Mouse (Mus musculus) urinary bladder, postnatal 14 days (tissue): ENCODE results near the gene Btd.
"Not testable (repeated sequence)": the region's sequence is repeated elsewhere in the genome, so short reads cannot be mapped to it uniquely, and the experiment has no call there.

Experiments
- DNase-seq: peaks from one replicate; pipeline ENCODE4 v3.0.0; 2021; ENCODE audit warnings: low spot score

Btd gene

DNA sequence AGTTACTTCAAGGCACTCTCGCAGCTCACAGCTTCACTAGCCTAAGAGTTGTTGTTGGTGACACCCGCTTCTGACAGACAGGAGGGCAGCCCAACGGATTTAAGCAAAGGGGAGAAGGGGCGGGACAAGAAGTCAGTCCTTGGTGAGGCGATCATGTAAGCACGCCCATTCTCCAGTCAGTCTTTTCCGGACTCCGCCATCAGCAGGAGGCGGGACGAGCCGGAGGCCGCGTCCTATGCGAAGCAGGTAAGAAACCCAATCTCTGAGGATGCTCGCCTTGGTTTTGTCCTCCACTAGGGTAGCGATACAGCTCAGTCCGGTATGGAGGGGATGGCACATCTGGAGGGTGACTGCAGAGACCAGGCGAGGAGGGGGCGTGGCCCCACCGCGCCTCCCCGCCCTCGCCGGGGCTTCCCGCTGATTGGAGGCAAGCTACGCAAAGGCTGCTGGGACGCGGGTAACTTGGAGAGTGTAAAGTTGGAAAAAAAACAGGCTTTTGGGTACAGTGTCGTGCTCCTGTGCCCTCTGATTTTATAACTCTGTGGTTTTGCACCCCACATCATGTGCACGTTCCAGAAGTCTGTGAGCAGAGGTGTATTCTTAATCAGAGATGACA is at the start of gene Btd, which contains the start of gene Hacl1:
Btd (plus strand) TSS at position 139 of the 616 bp plus-strand sequence.
Hacl1 (minus strand) TSS at position 397 of the 616 bp plus-strand sequence.
- peak; percentile 89 for DNase-seq

- DNase-seq = no peak
Measured at GRCm38 (mm10) chr14:31591243-31591642, 49.6 kb upstream of the Btd start, which contains the start of gene Colq. Colq (minus strand) TSS chr14:31591343.

DNA sequence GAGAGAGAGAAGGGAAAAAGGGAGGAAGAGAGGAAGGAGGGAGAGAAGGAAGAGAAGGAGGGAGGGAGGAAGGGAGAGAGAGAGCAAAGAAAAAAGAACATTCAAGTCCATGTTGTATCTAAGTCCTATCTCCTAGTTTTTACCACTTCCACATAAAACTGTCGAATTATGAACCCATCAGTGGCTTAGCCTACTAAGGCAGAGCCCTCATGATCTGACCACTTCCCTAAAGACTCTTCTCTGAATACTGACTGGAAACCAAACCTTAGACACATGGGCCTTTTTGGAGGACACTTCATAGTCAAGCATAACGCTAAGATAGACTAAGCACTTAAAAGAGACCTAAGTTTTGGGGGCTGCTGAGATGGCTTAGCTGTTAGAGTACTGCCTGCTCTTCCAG is 47.8 kb upstream of the Btd start:
- DNase-seq = no peak

GRCm38 (mm10) chr14:31594693-31595092 is 46.1 kb upstream of the Btd start:
- DNase-seq = no peak

- no peak for DNase-seq
Measured at GRCm38 (mm10) chr14:31596408-31596807, 44.4 kb upstream of the Btd start.

GRCm38 (mm10) chr14:31597446-31597845 is 43.4 kb upstream of the Btd start:
- DNase-seq = no peak

GRCm38 (mm10) chr14:31601908-31602615 is 38.8 kb upstream of the Btd start:
- DNase-seq = no peak

GRCm38 (mm10) chr14:31602616-31602979 is 38.2 kb upstream of the Btd start:
- not testable (repeated sequence) for DNase-seq

DNA sequence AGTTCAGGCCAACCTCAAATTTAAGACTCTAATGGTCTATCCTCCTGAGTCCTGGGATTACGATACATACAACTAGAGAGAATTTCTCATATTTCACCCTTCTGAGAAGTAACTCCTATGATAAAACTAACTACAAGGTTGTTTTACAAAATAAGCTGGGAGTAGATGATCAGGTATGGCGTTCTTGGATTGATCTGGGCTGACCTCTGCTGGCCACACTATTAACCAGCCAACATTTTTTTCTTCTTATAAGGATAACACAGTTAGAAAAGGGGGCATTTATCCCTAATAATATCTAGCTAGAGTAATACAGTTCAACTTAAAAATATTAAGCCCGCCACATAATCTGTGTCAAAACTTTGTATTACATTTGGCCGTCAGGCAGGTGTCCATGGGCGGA is 35.9 kb upstream of the Btd start:
- no peak for DNase-seq

DNA sequence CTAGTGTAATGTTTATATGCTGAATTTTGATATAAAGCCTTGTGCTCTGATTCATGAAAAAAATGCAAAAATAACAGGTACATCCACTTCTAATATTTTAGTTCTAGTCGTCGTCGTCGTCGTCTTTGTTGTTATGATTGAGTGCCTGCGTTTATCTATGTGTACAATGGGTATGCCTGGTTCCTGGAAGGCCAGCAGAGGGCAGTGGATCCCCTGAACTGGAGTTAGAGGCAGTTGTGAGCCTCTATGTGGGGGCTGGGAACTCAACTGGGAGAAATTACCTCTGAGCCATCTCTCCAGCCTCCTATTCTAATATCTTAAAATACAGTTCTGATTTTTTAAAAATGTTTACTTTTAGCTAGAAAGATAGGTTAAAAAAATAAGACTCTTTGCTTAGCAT is 35.3 kb upstream of the Btd start:
- no peak for DNase-seq

GRCm38 (mm10) chr14:31611986-31612385 is 28.8 kb upstream of the Btd start:
- DNase-seq = no peak

DNA sequence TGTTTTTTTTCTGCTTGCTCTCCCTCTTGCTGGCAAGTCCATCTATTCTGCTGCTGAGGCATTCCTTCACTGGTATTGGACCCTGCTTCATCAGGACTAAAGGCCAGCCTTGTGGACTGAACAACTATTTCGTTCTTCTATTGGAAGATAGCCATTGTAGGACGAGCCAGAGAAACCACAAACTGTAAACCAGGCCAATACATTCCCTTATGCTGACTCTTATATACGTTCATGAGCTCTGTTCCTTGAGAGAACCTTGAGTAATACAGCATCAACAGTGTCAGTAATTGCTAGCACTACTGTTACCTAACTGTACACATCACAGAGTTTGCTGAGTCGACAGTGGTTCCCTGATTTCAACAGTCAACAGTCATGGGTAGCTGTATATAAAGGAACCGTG is 27.2 kb upstream of the Btd start:
- no peak for DNase-seq

DNA sequence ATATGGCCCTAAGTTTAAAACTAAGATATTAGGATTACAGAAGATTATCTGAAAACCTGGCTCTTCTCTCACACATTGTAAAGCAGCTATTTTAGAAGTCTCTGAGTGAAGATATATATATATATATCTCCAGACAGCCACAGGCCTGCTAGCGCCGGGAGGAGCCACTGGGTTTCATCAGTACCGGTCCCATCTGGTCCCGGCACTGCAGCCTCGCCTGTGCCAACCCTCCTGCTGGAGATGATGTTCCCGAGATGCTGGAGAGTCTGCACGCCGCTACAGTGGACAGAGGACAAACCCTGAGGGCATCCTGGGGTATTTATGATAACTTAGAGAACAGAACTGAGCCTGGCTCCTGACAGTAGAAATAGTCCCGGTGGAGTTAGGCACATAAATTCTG is 23.6 kb upstream of the Btd start:
- no peak for DNase-seq

DNA sequence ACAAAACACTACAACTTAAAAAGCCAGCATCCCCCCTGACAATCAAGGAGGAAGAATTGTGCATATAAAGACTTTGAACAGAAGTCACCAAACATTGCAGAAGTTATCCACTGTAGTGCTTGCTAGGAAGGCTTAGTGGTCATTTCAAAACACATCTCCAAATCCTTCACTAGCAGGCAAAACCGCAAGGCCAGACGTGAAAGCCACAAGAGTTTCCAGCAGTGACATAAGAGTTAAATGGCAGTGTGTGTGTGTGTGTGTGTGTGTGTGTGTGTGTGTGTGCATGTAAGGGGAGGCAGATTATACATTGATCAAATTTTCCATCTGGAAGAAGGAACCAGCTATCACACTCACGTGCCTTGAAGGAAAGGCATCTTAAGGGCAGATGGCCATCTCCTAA is 22.8 kb upstream of the Btd start:
- no peak for DNase-seq

DNA sequence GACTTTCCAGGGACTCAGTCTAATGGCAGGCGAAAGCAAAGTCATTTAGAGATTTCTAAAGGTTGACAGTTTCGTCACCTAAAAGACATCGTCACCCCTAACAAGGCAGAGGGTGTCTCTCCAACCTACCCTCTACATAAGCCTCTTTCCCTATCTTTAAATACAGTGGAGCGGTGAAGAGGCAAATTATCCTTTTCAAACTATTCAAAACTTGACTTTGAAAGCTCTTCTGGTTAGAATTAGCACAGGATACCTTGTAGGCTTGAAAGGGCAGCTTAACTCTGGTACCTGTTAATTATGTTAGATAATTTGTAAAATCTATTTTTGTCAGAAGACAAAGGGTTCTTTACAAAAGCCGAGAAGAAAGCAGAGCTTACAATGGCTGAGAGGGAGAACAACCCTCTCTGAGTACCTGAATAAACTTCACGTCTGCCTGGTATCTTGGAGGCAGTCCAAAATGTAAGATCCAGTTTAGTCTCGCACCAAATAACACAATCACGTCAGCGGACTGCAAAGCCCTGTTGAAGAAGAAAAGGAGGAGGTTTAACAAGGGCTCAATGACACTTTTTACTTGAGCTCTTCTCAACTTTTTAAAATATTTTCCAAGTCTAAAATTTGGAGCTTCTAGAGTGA is 20.1 kb upstream of the Btd start:
- no peak for DNase-seq

DNA sequence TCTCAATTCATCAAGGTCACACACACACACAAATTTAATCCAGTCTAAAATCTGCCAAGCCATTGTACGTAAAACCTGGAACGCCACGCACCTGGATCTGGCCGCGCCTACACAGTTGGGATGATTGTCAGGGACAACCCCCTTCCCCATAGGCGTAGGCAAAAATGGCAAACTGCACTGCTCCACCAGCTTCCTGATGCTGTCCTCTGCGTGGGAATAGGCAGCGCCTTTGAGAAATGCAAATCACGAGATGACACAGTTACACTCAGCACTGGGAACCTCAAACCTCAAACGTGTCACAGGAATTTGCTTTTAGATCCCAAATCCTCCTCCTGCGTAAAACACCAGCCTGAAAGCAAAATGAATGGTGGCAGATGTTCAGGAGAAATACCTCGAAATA is 18.1 kb upstream of the Btd start:
- no peak for DNase-seq

GRCm38 (mm10) chr14:31630677-31631076 is 10.2 kb upstream of the Btd start:
- DNase-seq = no peak

DNA sequence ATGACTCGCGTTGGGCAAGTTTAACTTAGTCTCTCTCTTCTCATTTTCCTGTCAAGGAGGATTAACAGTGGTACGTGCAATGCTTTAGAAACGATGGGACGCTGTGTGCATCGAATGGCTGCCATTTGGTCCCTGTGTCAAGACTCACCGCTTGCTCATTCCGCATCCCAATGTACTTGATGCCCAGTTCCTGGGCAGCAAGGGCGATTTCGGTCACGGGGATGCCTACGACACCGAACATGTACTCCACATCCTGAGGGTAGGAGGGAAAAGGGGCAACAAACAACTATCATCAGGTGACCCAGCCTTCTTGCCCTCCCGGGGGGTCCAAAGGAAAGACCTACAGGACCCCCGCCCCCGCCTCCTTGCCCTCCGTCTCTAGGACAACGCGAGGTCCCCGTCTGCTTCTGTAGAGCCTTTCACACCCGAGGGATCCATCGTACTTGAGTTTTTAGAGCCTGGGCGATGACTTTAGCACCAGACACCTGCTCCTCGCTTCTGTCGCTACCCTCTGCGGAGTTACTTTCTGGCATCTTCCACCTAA is 410 bp upstream of the Btd start, which contains the start of gene Gm49387:
Gm49387 (minus strand) TSS at position 533 of the 544 bp plus-strand sequence.
- no peak for DNase-seq

GRCm38 (mm10) chr14:31641506-31642155 is 803 bp downstream of the Btd start:
- DNase-seq = no peak

DNA sequence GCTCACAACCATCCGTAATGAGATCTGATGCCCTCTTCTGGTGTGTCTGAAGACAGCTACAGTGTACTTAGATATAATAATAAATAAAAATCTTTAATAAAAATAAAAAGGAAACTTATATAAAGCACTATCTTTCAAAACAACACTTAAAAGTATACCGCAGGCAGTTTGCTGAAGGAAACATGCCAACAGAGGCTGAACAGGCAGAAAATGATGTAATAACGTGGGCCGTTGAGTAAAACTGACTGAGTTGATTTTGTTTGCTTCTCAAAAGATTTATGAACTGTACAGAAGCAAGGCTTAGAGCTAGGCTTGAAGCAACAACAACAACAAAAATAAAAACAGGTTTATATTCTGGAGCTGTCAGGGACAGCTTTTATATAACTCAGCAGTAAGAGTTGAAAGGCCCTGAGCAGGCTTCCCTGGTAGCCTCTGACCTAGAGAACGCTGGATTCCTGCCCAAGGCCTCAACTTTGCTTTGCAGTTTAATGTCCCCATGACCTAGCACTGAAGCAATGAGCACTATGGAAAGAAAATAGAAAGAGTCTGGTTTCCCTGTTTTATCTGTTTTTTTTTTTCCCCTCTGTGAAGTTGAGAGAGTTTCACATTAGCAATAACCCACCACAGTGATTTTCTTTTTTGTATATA is 3.5 kb downstream of the Btd start:
- no peak for DNase-seq

DNA sequence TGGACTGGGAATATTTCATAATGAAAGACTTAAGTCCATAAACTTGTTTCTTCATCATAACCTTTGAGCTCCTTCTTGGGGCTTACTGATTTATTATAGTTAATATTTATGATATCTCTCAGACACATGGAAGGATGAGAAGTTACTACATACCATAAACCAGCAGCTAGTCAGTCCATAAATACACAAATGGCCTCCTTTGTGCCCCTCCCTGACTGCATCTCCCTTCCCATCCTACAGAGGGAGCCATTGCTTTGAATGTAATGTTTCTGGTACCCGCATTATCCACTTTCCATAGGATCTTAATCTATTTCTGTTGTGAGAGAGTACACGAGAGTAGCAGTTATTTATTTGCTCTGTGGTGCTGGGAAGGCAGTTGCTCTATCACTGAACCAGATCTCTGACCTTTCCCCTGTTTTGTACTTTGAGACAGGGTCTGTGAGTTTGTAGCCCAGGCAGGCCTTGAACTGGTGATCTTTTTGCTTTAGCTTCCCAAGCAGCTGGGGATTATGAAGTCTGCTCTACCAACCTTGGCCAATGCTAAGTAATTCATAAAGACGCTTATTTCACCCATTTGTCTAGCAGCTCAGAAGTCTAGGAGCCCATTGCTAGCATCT is 4.2 kb downstream of the Btd start:
- DNase-seq = no peak

DNA sequence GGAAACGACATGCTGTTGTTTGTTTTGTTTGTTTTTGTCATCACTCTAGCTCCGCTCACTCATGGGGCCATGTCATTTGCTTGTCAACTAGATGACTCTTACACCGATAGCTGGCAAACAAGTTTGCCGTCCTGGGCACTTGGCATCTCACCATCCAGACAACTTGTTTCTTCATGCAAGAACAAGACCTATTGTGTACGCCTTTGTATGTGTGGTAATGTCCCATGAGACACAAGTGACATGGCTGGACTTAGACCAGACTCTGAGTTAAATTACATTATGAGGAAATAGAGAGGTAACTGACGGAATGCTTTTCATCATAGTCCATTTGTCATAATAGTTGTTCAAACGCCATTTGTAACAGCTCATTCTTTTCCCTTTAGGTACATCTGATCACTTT is 5.1 kb downstream of the Btd start:
- no peak for DNase-seq
